ENCODE assay signal across 8 mouse cellular contexts in the genomic region with DNA sequence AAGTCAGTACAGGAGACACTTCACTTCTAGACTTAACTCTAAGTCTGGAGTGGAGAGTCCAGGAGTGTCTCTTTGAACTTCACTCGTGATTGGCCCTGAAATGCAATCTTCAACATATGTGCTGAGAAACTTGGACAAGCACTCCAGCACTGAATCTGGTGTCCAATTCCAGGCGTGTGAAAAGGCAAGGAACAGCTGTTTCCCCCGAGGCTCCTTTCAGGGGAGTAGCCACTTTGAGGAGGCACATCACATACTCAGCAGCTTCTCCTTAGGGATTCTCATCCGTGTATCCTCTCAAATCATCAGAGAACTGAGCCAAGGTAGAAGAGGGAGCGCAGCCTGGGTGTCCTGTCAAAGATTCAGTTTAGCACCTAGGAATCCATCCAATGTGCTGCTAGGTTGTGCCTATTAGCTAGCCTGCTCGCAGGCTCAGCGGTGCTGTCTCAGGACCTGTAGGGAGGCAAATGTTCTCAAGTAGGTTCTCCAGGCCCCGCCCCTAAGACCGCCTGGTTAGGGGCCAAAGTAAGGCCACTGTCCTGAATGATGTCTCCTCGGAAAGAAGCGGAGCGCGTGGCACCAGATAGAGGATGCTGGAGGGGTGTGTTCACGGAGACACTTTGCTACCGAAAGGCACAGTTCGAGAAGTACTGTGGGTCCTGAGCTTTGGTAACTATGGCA. TPM values are rescaled to one million over a fixed set of nuclear protein-coding genes. Genes with fewer than 3 reads are reported as not detected.
DNase-seq lines count a peak whose midpoint lies in the region; ATAC-seq and TF ChIP-seq lines count a peak whose summit lies in the region.

A gene (minus strand): TSS at position 34 of the 678 bp plus-strand sequence.

- no peak for TF ChIP-seq CTCF in intestine, postnatal 0 days (IDR thresholded peaks at IDR 0.05; ENCODE audit: low read depth)
- no peak for TF ChIP-seq CTCF in midbrain, postnatal 0 days (IDR thresholded peaks at IDR 0.05)

- H3K27ac ChIP-seq in ES-E14 (ENCODE audit: insufficient read depth, low read depth, low read length, poor library complexity, severe bottlenecking) = no peak within 1 kb of the TSS
- H3K27ac ChIP-seq in embryonic facial prominence, embryonic 13.5 days = no peak within 1 kb of the TSS
- H3K27ac ChIP-seq in intestine, postnatal 0 days (ENCODE audit: low read depth, low read length) = no peak within 1 kb of the TSS
- H3K27ac ChIP-seq in midbrain, postnatal 0 days (ENCODE audit: low read depth, low read length) = no peak within 1 kb of the TSS

- peaks cover 28% of the 10 kb centered on the region for H3K27me3 ChIP-seq in embryonic facial prominence, embryonic 13.5 days
- H3K27me3 ChIP-seq in intestine, postnatal 0 days (replicated peaks; ENCODE audit: control insufficient read depth, insufficient read depth, low read length) = no peaks in the 10 kb centered on the region; the same call in 1 of the 2 replicates
- H3K27me3 ChIP-seq in midbrain, postnatal 0 days (ENCODE audit: insufficient read depth, low read length) = 0 out of 2 replicates have a peak, but pooled peaks cover 5% of the 10 kb centered on the region

- peak within 1 kb of the TSS; percentile 63 for H3K4me2 ChIP-seq in embryonic facial prominence, embryonic 13.5 days
- peak within 1 kb of the TSS; percentile 46 for H3K4me2 ChIP-seq in intestine, postnatal 0 days (replicated peaks; ENCODE audit: low read depth)
- peak within 1 kb of the TSS; percentile 52 for H3K4me2 ChIP-seq in midbrain, postnatal 0 days (ENCODE audit: low read depth, low read length, poor library complexity, severe bottlenecking)

- no peaks in the 10 kb centered on the region for H3K9me3 ChIP-seq in ES-E14 (ENCODE audit: control insufficient read depth, insufficient read depth, low read depth, low read length)
- no peaks in the 10 kb centered on the region for H3K9me3 ChIP-seq in embryonic facial prominence, embryonic 13.5 days
- no peaks in the 10 kb centered on the region for H3K9me3 ChIP-seq in intestine, postnatal 0 days (ENCODE audit: control insufficient read depth)
- no peaks in the 10 kb centered on the region for H3K9me3 ChIP-seq in midbrain, postnatal 0 days (ENCODE audit: low read length)

- in situ Hi-C loops in ES-E14 (cut with MboI; ENCODE audit: low sequenced_read_pairs in 2 of 2, unreplicated experiment in 2 of 2) = no loop called here

- H3K9ac ChIP-seq in ES-E14 (ENCODE audit: insufficient read depth, low read depth, low read length, poor library complexity, severe bottlenecking) = no peak within 1 kb of the TSS
- no peak within 1 kb of the TSS for H3K9ac ChIP-seq in embryonic facial prominence, embryonic 13.5 days
- no peak within 1 kb of the TSS for H3K9ac ChIP-seq in intestine, postnatal 0 days (ENCODE audit: low read depth, low read length)
- H3K9ac ChIP-seq in midbrain, postnatal 0 days (replicated peaks; ENCODE audit: low read length, poor library complexity, severe bottlenecking) = no peak within 1 kb of the TSS

- WGBS in embryonic facial prominence, embryonic 13.5 days = 32% methylated on average over 16 of the region's 16 CpGs
- 39% methylated on average over 16 of the region's 16 CpGs for WGBS in intestine, postnatal 0 days
- WGBS in midbrain, postnatal 0 days = 43% methylated on average over 16 of the region's 16 CpGs

- no peak for ATAC-seq in embryonic facial prominence, embryonic 13.5 days (ENCODE audit: insufficient number of reproducible peaks, insufficient read depth, low FRiP score, low TSS enrichment, low read depth)
- no peak for ATAC-seq in intestine, postnatal 0 days
- ATAC-seq in midbrain, postnatal 0 days (ENCODE audit: low FRiP score) = no peak
- ATAC-seq in monocyte, adult 5-6 weeks (replicated peaks; ENCODE audit: insufficient number of reproducible peaks, low FRiP score, low TSS enrichment, poor library complexity, severe bottlenecking) = no peak

- H3K36me3 ChIP-seq in ES-E14 (ENCODE audit: control insufficient read depth, insufficient read depth, low read length, poor library complexity, severe bottlenecking) = no peaks in the 10 kb centered on the region
- no peaks in the 10 kb centered on the region for H3K36me3 ChIP-seq in embryonic facial prominence, embryonic 13.5 days
- no peaks in the 10 kb centered on the region for H3K36me3 ChIP-seq in intestine, postnatal 0 days (ENCODE audit: control insufficient read depth, insufficient read depth)
- no peaks in the 10 kb centered on the region for H3K36me3 ChIP-seq in midbrain, postnatal 0 days (ENCODE audit: insufficient read depth, low read length)

- peak; percentile 2 for DNase-seq in adrenal gland, postnatal 10 days
- DNase-seq in adrenal gland, postnatal 14 days = no peak
- peak; percentile 17 for DNase-seq in ES-E14 (ENCODE audit: low read depth, low spot score)
- DNase-seq in midbrain, postnatal 0 days (ENCODE audit: low spot score) = no peak
- no peak for DNase-seq in ovary, postnatal 14 days (ENCODE audit: low spot score)

- peak within 1 kb of the TSS; percentile 17 to 20; a peak in 1 of 4 replicates for H3K4me3 ChIP-seq in ES-E14 (ENCODE audit: insufficient read depth in 1 of 2, low read depth in 1 of 2, low read length in 2 of 2, poor library complexity in 1 of 2, severe bottlenecking in 1 of 2)
- peak within 1 kb of the TSS; percentile 32 for H3K4me3 ChIP-seq in embryonic facial prominence, embryonic 13.5 days
- H3K4me3 ChIP-seq in intestine, postnatal 0 days (ENCODE audit: low read depth, low read length) = 0 out of 2 replicates have a peak within 1 kb of the TSS, but pooled peaks have one; percentile 3
- H3K4me3 ChIP-seq in midbrain, postnatal 0 days (ENCODE audit: low read depth, low read length) = peak within 1 kb of the TSS; percentile 36

- H3K4me1 ChIP-seq in ES-E14 (ENCODE audit: control insufficient read depth in 2 of 2, insufficient read depth in 2 of 2, low read length in 2 of 2, poor library complexity in 1 of 2) = 0 out of 4 replicates have a peak, but pooled peaks cover 0 to 3% of the 10 kb centered on the region in 2 experiments
- peaks cover 4% of the 10 kb centered on the region; the same call in 1 of the 2 replicates for H3K4me1 ChIP-seq in embryonic facial prominence, embryonic 13.5 days
- no peaks in the 10 kb centered on the region for H3K4me1 ChIP-seq in intestine, postnatal 0 days (replicated peaks; ENCODE audit: control insufficient read depth, insufficient read depth, low read length)
- H3K4me1 ChIP-seq in midbrain, postnatal 0 days (ENCODE audit: insufficient read depth, low read length) = no peaks in the 10 kb centered on the region

TF ChIP-seq in ES-E14, 5 proteins besides CTCF, POLR2A, EP300 and RAD21:
- TF ChIP-seq HCFC1 (IDR thresholded peaks at IDR 0.05; ENCODE audit: borderline replicate concordance, insufficient read depth, low read length) (no peak), ZC3H11A (IDR thresholded peaks at IDR 0.05; ENCODE audit: borderline replicate concordance, low read depth, low read length) (no peak), MAFK (IDR thresholded peaks at IDR 0.05; ENCODE audit: insufficient read depth, low read depth, low read length) (no peak), CHD2 (IDR thresholded peaks at IDR 0.05; ENCODE audit: low read depth, low read length) (no peak), ZNF384 (IDR thresholded peaks at IDR 0.05; ENCODE audit: low read depth, low read length) (no peak)

RNA-seq across cellular contexts. Expression of the gene that starts here (rescaled TPM):
- total RNA-seq in adrenal gland, postnatal 10 days (2021) = 1 to 10 TPM; 1.9 to 3.3 TPM
- 1.2 and 2.3 TPM in 2 replicates for total RNA-seq in adrenal gland, postnatal 14 days (2021)
- 0.37 and 0.54 TPM in 2 replicates for total RNA-seq in ES-E14 (2012; rRNA removed)
- 0.37 and 0.51 TPM in 2 replicates for polyA plus RNA-seq in embryonic facial prominence, embryonic 13.5 days (2015; fragmentation: Nextera tagmentation; extraction: Ambion mirVana)
- polyA plus RNA-seq in intestine, postnatal 0 days (2015; fragmentation: Nextera tagmentation; extraction: Ambion mirVana) = 0.07 and 0.18 TPM in 2 replicates
- 0.05 and 0.24 TPM in 2 replicates for total RNA-seq in midbrain, postnatal 0 days (2014; rRNA removed)
- 0.79 and 0.98 TPM in 2 replicates for polyA plus RNA-seq in midbrain, postnatal 0 days (2015; fragmentation: Nextera tagmentation; extraction: Ambion mirVana)
- 0.19 to 1.7 TPM (median 0.29 TPM) in 3 replicates for total RNA-seq in monocyte, adult 5-6 weeks (2017)

Comparison
In these comparisons a context has a peak if more than half of its experiments do, and no peak if none do; other contexts are left out.
1. Peak in DNase-seq and H3K4me3 ChIP-seq in ES-E14; RNA of the gene not detected or under 1 TPM.